Mouse (Mus musculus) gastrocnemius, adult 2 months (tissue): ENCODE data around the gene Tspan2. TPM values are rescaled to one million over a fixed set of nuclear protein-coding genes. Genes with fewer than 3 reads are reported as not detected.

Source experiments
- DNase-seq: peaks from one replicate; pipeline ENCODE4 v3.0.0; 2022
- H3K27ac ChIP-seq: fragments of 200-600 bp; 2 replicates; pipeline ENCODE4 v1.8.1; 2022; ENCODE audit warnings: mild to moderate bottlenecking
- H3K4me3 ChIP-seq: fragments of 200-600 bp; 2 replicates; pipeline ENCODE4 v1.8.1; 2022; ENCODE audit warnings: mild to moderate bottlenecking, moderate library complexity
- CTCF ChIP-seq: fragments of 200-600 bp; IDR thresholded peaks from 2 replicates; pipeline ENCODE4 v1.8.1; 2022; ENCODE audit warnings: antibody characterized with exemption, mild to moderate bottlenecking, moderate library complexity
- intact Hi-C: fragments of 180-260 bp; cut with DNase I; formaldehyde crosslinking; loops from one replicate; pipeline ENCODE4 v1.15.1; 2025
- long read RNA-seq, 2 experiments: library from polyadenylated mRNA; stranded (forward); transcript quantifications; one replicate each; pipeline ENCODE4 v2.0.0; 2021
- total RNA-seq, 2 experiments: library from RNA; stranded (reverse); gene quantifications; 2 replicates each; pipeline ENCODE4 v1.2.3; 2021

Tspan2 gene
- 1 to 10 TPM; 4.3 to 5.2 TPM for total RNA-seq
- long read RNA-seq, experiment 1, full-length matches to known transcripts: 1 of 1 reads
- long read RNA-seq, experiment 1, partial matches to known transcripts: 0 of 1 reads
- long read RNA-seq, experiment 1, other reads (novel, unspliced or antisense): 0 of 1 reads
- long read RNA-seq, experiment 2, partial matches to known transcripts: 0 of 2 reads
- long read RNA-seq, experiment 2, other reads (novel, unspliced or antisense): 2 of 2 reads

GRCm38 (mm10) chr3:102734313-102735030 is at the start of gene Tspan2:
Gene Tspan2 (plus strand): TSS chr3:102734529.
- TF ChIP-seq CTCF: no peak; the same call in 1 of the 2 replicates
- Histone ChIP-seq H3K27ac (peak within 1 kb of the TSS; percentile 87), H3K4me3 (peak within 1 kb of the TSS; percentile 94)
- intact Hi-C loops: no loop called here
- peak; percentile 83 for DNase-seq

GRCm38 (mm10) chr3:102686861-102687260 is 47.5 kb upstream of the Tspan2 start:
- Histone ChIP-seq H3K27ac (no peak overlapping the region), H3K4me3 (no peak overlapping the region)
- no peak for TF ChIP-seq CTCF
- no peak for DNase-seq
- intact Hi-C loops: no loop called here

GRCm38 (mm10) chr3:102687852-102688251 is 46.5 kb upstream of the Tspan2 start:
- intact Hi-C loops: no loop called here
- TF ChIP-seq CTCF: no peak

GRCm38 (mm10) chr3:102691802-102692484 is 42.4 kb upstream of the Tspan2 start:
- peak; percentile 83 for DNase-seq
- TF ChIP-seq CTCF: peak; percentile 89
- no peak overlapping the region for H3K4me3 ChIP-seq
- no peak overlapping the region for H3K27ac ChIP-seq
- intact Hi-C loops: loop anchor here (1.0 to 10.0 kb wide), 5 partner anchors 220 to 607 kb away; partner anchors contain the start of gene Casq2

More at GRCm38 (mm10) chr3:102687852-102688251, 46.5 kb upstream of the Tspan2 start:
- H3K4me3 ChIP-seq: no peak overlapping the region
- H3K27ac ChIP-seq: no peak overlapping the region
- no peak for DNase-seq

GRCm38 (mm10) chr3:102692758-102693325 is 41.5 kb upstream of the Tspan2 start:
- no peak overlapping the region for H3K27ac ChIP-seq
- no peak overlapping the region for H3K4me3 ChIP-seq
- no peak for TF ChIP-seq CTCF
- intact Hi-C loops: loop anchor here (1.0 to 10.0 kb wide), 3 partner anchors 221 to 608 kb away; partner anchors contain the start of gene Casq2
- no peak for DNase-seq

GRCm38 (mm10) chr3:102698127-102698526 is 36.2 kb upstream of the Tspan2 start:
- DNase-seq: no peak
- Histone ChIP-seq H3K4me3 (no peak overlapping the region), H3K27ac (no peak overlapping the region)
- intact Hi-C loops: loop anchor here (10.0 kb wide), 1 partner anchor 613 kb away; the partner anchor contains the start of gene Casq2
- no peak for TF ChIP-seq CTCF

GRCm38 (mm10) chr3:102701303-102701702 is 33.0 kb upstream of the Tspan2 start:
- DNase-seq: no peak
- Histone ChIP-seq H3K4me3 (no peak overlapping the region), H3K27ac (no peak overlapping the region)
- intact Hi-C loops: no loop called here
- TF ChIP-seq CTCF: no peak

GRCm38 (mm10) chr3:102701902-102702544 is 32.3 kb upstream of the Tspan2 start:
- intact Hi-C loops: no loop called here

GRCm38 (mm10) chr3:102704001-102704401 is 30.3 kb upstream of the Tspan2 start:
- TF ChIP-seq CTCF: no peak
- no peak for DNase-seq
- intact Hi-C loops: no loop called here
- Histone ChIP-seq H3K27ac (no peak overlapping the region), H3K4me3 (no peak overlapping the region)

More at GRCm38 (mm10) chr3:102701902-102702544, 32.3 kb upstream of the Tspan2 start:
- TF ChIP-seq CTCF: peak; percentile 53
- peak; percentile 52 for DNase-seq
- no peak overlapping the region for H3K27ac ChIP-seq
- H3K4me3 ChIP-seq: no peak overlapping the region

- intact Hi-C loops: no loop called here
- no peak overlapping the region for H3K27ac ChIP-seq
- no peak overlapping the region for H3K4me3 ChIP-seq
- no peak for TF ChIP-seq CTCF
- DNase-seq: no peak
These were observed 25.7 kb upstream of the Tspan2 start for GRCm38 (mm10) chr3:102708599-102708998.

- DNase-seq: peak; percentile 80
- intact Hi-C loops: loop anchor here (1.0 kb wide), 2 partner anchors 89 to 455 kb away; no protein-coding TSS in a partner anchor
- Histone ChIP-seq H3K27ac (peak overlapping the region; percentile 83), H3K4me3 (peak overlapping the region; percentile 63)
- TF ChIP-seq CTCF: peak; percentile 98
These were observed 19.2 kb upstream of the Tspan2 start for GRCm38 (mm10) chr3:102715066-102715584.
